Comparison of ENCODE assay signal across 18 mouse cellular contexts in genomic region chr1:66168722-66169121, GRCm38 (mm10). TPM values are rescaled to one million over a fixed set of nuclear protein-coding genes. Genes with fewer than 3 reads are reported as not detected.
A peak's percentile ranks its signal among the peaks of the same experiment; 100 is the strongest.
DNase-seq lines count a peak whose midpoint lies in the region; ATAC-seq lines count a peak whose summit lies in the region.
"Had no signal": no experiment of that assay in that cellular context is flagged by ENCODE, and none has a peak within 500 bp of the region (broad histone marks: within the 10 kb centered on the region; RNA-seq: fewer than 3 reads in every experiment).

No protein-coding gene starts in this region.

- no peak overlapping the region for H3K4me3 ChIP-seq in heart, embryonic 10.5 days
- H3K4me3 ChIP-seq in lung, embryonic 16.5 days (ENCODE audit: low read length): no peak overlapping the region
- H3K4me3 ChIP-seq: forebrain, embryonic 12.5 days; hindbrain, embryonic 15.5 days; liver, embryonic 13.5 days; midbrain, embryonic 15.5 days; stomach, embryonic 15.5 days had no signal

- H3K27me3 ChIP-seq in heart, embryonic 10.5 days (ENCODE audit: insufficient read depth, poor library complexity, severe bottlenecking): no peaks in the 10 kb centered on the region
- H3K27me3 ChIP-seq in lung, embryonic 16.5 days (ENCODE audit: control insufficient read depth, insufficient read depth, low read depth, low read length): no peaks in the 10 kb centered on the region
- H3K27me3 ChIP-seq: forebrain, embryonic 12.5 days; hindbrain, embryonic 15.5 days; liver, embryonic 13.5 days; midbrain, embryonic 15.5 days; stomach, embryonic 15.5 days had no signal

- no peaks in the 10 kb centered on the region for H3K4me1 ChIP-seq in heart, embryonic 10.5 days
- H3K4me1 ChIP-seq in lung, embryonic 16.5 days (replicated peaks; ENCODE audit: control insufficient read depth, insufficient read depth, low read length): 0 out of 2 replicates have a peak, but pooled peaks cover 3% of the 10 kb centered on the region
- H3K4me1 ChIP-seq: hindbrain, embryonic 15.5 days; liver, embryonic 13.5 days; midbrain, embryonic 15.5 days; stomach, embryonic 15.5 days had no signal

- H3K4me2 ChIP-seq in lung, embryonic 16.5 days (ENCODE audit: low read depth, low read length): no peak overlapping the region
- H3K4me2 ChIP-seq: forebrain, embryonic 12.5 days; hindbrain, embryonic 15.5 days; liver, embryonic 13.5 days; midbrain, embryonic 15.5 days; stomach, embryonic 15.5 days had no signal

- 75% methylated on average over 5 of the region's 5 CpGs for WGBS in heart, embryonic 10.5 days
- 34% methylated on average over 5 of the region's 5 CpGs for WGBS in lung, embryonic 16.5 days

- no peak overlapping the region for H3K9ac ChIP-seq in lung, embryonic 16.5 days (ENCODE audit: low read length)
- H3K9ac ChIP-seq: forebrain, embryonic 12.5 days; hindbrain, embryonic 15.5 days; liver, embryonic 13.5 days; midbrain, embryonic 15.5 days; stomach, embryonic 15.5 days had no signal

- H3K36me3 ChIP-seq in heart, embryonic 10.5 days: no peaks in the 10 kb centered on the region
- H3K36me3 ChIP-seq in lung, embryonic 16.5 days (ENCODE audit: control insufficient read depth, insufficient read depth, low read length): no peaks in the 10 kb centered on the region
- H3K36me3 ChIP-seq: forebrain, embryonic 12.5 days; G1E; hindbrain, embryonic 15.5 days; liver, embryonic 13.5 days; midbrain, embryonic 15.5 days; stomach, embryonic 15.5 days had no signal

- ATAC-seq in lung, embryonic 16.5 days (ENCODE audit: low read depth): peak; percentile 60; the same call in 1 of the 2 replicates
- ATAC-seq: CD4-positive, CD25-positive, alpha-beta regulatory T cell, adult 4 months; intestine, embryonic 16.5 days; midbrain, embryonic 15.5 days had no signal

- no peaks in the 10 kb centered on the region for H3K9me3 ChIP-seq in heart, embryonic 10.5 days
- H3K9me3 ChIP-seq in lung, embryonic 16.5 days (ENCODE audit: control insufficient read depth, low read length): no peaks in the 10 kb centered on the region
- H3K9me3 ChIP-seq: forebrain, embryonic 12.5 days; G1E; hindbrain, embryonic 15.5 days; liver, embryonic 13.5 days; midbrain, embryonic 15.5 days; stomach, embryonic 15.5 days had no signal

- no peak overlapping the region for H3K27ac ChIP-seq in heart, embryonic 10.5 days
- no peak overlapping the region for H3K27ac ChIP-seq in lung, embryonic 16.5 days (ENCODE audit: low read length)
- H3K27ac ChIP-seq: forebrain, embryonic 12.5 days; hindbrain, embryonic 15.5 days; liver, embryonic 13.5 days; midbrain, embryonic 15.5 days; stomach, embryonic 15.5 days had no signal

- DNase-seq in heart, adult 8-10 months (ENCODE audit: low spot score): peak; percentile 21
- DNase-seq in heart, embryonic 10.5 days (ENCODE audit: low spot score): no peak
- DNase-seq in lung, adult 18-20 months: no peak
- DNase-seq in adrenal gland, postnatal 10 days: peak; percentile 13
- peak; percentile 32 for DNase-seq in fibroblast of lung, adult 2 months (ENCODE audit: low read depth)
- no peak for DNase-seq in T-cell, adult 2 months (ENCODE audit: low spot score)
- DNase-seq: cerebellum, adult 9-11 months; liver, embryonic 13.5 days; right cerebral cortex, adult 18-20 months; thymus, postnatal 14 days had no signal

RNA-seq across cellular contexts. Expression of gene Map2, which starts 6.4 kb away (rescaled TPM):
- total RNA-seq in heart, adult 8-10 months (2022): 1 to 10 TPM; 2.0 to 5.6 (median 4.3) TPM
- polyA plus RNA-seq in heart, embryonic 10.5 days (2016; fragmentation: Nextera tagmentation; extraction: Ambion mirVana): 2.3 and 5.1 TPM in 2 replicates
- polyA plus RNA-seq in lung, embryonic 16.5 days (2015; fragmentation: Nextera tagmentation; extraction: Ambion mirVana): 13.1 and 13.7 TPM in 2 replicates
- 10 to 100 TPM; 17.1 to 23.1 TPM for total RNA-seq in adrenal gland, postnatal 10 days (2021)
- polyA plus RNA-seq: G1E had no signal

Comparison
In these comparisons a context has a peak if more than half of its experiments do, and no peak if none do; other contexts are left out.
1. DNase-seq: peak in heart, adult 8-10 months (single experiment), adrenal gland, postnatal 10 days (single experiment) and fibroblast of lung, adult 2 months (single experiment); none in heart, embryonic 10.5 days (single experiment), lung, adult 18-20 months (0 of 2) and T-cell, adult 2 months (single experiment).